Mouse (Mus musculus) G1E (cell line): Measurements from ENCODE around the gene Olfr765.
"Not testable (repeated sequence)": the region's sequence is repeated elsewhere in the genome, so short reads cannot be mapped to it uniquely, and the experiment has no call there.

Source experiments
- CTCF ChIP-seq: IDR thresholded peaks from 2 replicates; pipeline ENCODE4 v1.5.1; 2012; ENCODE audit warnings: low read depth, low read length, inconsistent platforms, mixed read lengths
- TAL1 ChIP-seq: conservative IDR thresholded peaks from 2 replicates; pipeline ENCODE4 v1.6.1; 2012; ENCODE audit warnings: low read depth, low read length, inconsistent platforms, mixed read lengths

DNA sequence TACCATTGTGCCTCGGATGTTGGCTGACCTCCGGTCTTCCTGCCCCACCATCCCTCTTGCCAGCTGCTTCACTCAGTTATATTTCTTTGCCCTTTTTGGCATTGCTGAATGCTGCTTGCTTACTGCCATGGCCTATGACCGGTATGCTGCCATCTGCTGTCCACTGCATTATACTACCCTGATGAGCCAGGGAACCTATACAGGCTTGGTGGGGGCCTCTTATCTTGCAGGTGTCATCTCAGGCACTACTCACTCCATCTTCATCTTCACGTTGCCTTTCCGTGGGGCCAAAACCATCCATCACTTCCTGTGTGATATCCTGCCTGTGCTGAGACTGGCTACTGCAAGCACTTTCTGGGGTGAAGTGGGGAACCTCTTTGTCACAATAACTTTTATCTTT is 38.3 kb downstream of the Olfr765 start:
- not testable (repeated sequence) for TF ChIP-seq CTCF, TAL1
